Mouse (Mus musculus) midbrain, embryonic 11.5 days (tissue): ENCODE measurements around the gene Dcdc2c. TPM values are rescaled to one million over a fixed set of nuclear protein-coding genes. Genes with fewer than 3 reads are reported as not detected.
A peak's percentile ranks its signal among the peaks of the same experiment; 100 is the strongest.

Source experiments
- ATAC-seq: fragments of 200-750 bp; cut with Nextera tagmentation; 2 replicates; pipeline ENCODE4 v1.8.0; 2017; ENCODE audit warnings: moderate TSS enrichment, moderate library complexity; ENCODE audit not compliant: low FRiP score
- DNase-seq: peaks from one replicate; pipeline ENCODE4 v3.0.0; 2015; ENCODE audit warnings: low spot score; ENCODE audit errors: missing footprints
- H3K27ac ChIP-seq: fragments of 300-500 bp; sonication (generic); 2 replicates; pipeline ENCODE4 v1.5.1; 2014; ENCODE audit warnings: low read depth, low read length
- H3K27me3 ChIP-seq: fragments of 300-500 bp; sonication (generic); 2 replicates; pipeline ENCODE4 v1.6.1; 2014; ENCODE audit warnings: mild to moderate bottlenecking, low read length, moderate library complexity, mixed read lengths; ENCODE audit not compliant: control insufficient read depth, insufficient read depth
- H3K36me3 ChIP-seq: fragments of 300-500 bp; sonication (generic); 2 replicates; pipeline ENCODE4 v1.6.1; 2014; ENCODE audit warnings: mild to moderate bottlenecking, low read length, moderate library complexity, mixed read lengths; ENCODE audit not compliant: control insufficient read depth, insufficient read depth
- H3K4me1 ChIP-seq: fragments of 300-500 bp; sonication (generic); 2 replicates; pipeline ENCODE4 v1.6.1; 2014; ENCODE audit warnings: low read length; ENCODE audit not compliant: control insufficient read depth, insufficient read depth
- H3K4me2 ChIP-seq: fragments of 300-500 bp; sonication (generic); 2 replicates; pipeline ENCODE4 v1.6.1; 2014; ENCODE audit warnings: mild to moderate bottlenecking, moderate library complexity
- H3K4me3 ChIP-seq: fragments of 300-500 bp; sonication (generic); 2 replicates; pipeline ENCODE4 v1.5.1; 2014; ENCODE audit warnings: low read depth, low read length
- H3K9ac ChIP-seq: fragments of 300-500 bp; sonication (generic); 2 replicates; pipeline ENCODE4 v1.6.1; 2014; ENCODE audit warnings: low read length
- H3K9me3 ChIP-seq: fragments of 300-500 bp; sonication (generic); 2 replicates; pipeline ENCODE4 v1.6.1; 2016; ENCODE audit warnings: low read length; ENCODE audit not compliant: control insufficient read depth
- WGBS: fragments of 180-500 bp; shearing (Covaris S2); extraction: QIAGEN DNeasy Blood & Tissue Kit; methylation state at CpG from one replicate; pipeline ENCODE4 v1.1.7; 2014; 5-methylcytosine and 5-hydroxymethylcytosine counted together
- polyA plus RNA-seq: library from polyadenylated mRNA; unstranded; fragments of >200 nt; fragmentation: Nextera tagmentation; extraction: Ambion mirVana; gene quantifications from 2 replicates; pipeline ENCODE4 v1.2.1, GENCODE M21; 2014

Gene Dcdc2c
- polyA plus RNA-seq, 1 experiment from 2014 or later = 0.10 TPM

DNA sequence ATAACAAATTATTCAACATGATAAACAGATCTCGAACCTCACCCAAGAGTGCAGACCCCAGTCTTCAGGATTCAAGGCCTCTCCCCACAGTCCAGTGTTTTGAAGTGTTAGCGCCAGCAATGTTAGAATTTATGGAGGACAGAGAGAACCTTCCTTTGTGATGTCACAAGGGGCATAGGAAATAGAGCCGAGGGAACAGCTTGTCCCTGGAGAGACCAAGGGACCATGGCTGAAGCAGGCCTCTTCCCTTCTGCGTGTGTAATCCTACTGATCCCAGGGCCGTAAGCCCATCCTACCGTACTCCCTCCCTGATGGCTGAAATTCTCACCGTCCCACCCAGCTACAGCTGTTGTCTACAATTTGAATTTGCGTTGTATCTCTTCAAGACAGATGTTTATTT, 30.2 kb upstream of the Dcdc2c start, which contains the start of gene Allc:
TSS of gene Allc (minus strand) at position 101 of the 400 bp plus-strand sequence.
- 90% methylated on average over 8 of the region's 8 CpGs for WGBS
- ATAC-seq (no peak), DNase-seq (no peak)
- Histone ChIP-seq H3K4me2 (no peak within 1 kb of the TSS), H3K27me3 (no peaks in the 10 kb centered on the region), H3K36me3 (no peaks in the 10 kb centered on the region), H3K9me3 (no peaks in the 10 kb centered on the region), H3K4me1 (no peaks in the 10 kb centered on the region), H3K27ac (no peak within 1 kb of the TSS), H3K4me3 (no peak within 1 kb of the TSS), H3K9ac (no peak within 1 kb of the TSS)

DNA sequence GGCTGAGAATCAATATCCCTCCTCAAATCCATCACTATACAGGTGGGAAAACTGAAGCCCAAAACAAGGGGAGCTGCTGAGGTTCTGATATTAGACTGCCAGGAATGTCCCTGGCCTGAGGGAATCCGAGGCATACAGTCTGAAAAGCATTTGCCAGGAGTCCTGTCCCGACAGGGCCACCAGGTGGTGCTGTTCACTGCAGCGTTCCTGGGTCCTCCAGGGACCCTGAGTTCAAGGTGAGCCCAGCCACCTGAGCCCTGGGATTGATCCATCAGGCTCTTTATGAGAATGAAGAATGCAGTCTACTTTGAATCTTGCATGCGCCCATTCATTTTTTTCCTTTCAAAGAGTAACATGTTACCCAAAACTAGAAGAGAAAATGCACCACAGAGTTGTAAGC, 26.9 kb upstream of the Dcdc2c start:
- no peaks in the 10 kb centered on the region for H3K27me3 ChIP-seq
- H3K36me3 ChIP-seq = no peaks in the 10 kb centered on the region
- no peaks in the 10 kb centered on the region for H3K9me3 ChIP-seq
- no peak for ATAC-seq
- no peaks in the 10 kb centered on the region for H3K4me1 ChIP-seq
- H3K9ac ChIP-seq = no peak overlapping the region
- H3K4me3 ChIP-seq = no peak overlapping the region
- DNase-seq = peak; percentile 84
- no peak overlapping the region for H3K27ac ChIP-seq
- WGBS = 40% methylated on average over 4 of the region's 4 CpGs
- H3K4me2 ChIP-seq = no peak overlapping the region

DNA sequence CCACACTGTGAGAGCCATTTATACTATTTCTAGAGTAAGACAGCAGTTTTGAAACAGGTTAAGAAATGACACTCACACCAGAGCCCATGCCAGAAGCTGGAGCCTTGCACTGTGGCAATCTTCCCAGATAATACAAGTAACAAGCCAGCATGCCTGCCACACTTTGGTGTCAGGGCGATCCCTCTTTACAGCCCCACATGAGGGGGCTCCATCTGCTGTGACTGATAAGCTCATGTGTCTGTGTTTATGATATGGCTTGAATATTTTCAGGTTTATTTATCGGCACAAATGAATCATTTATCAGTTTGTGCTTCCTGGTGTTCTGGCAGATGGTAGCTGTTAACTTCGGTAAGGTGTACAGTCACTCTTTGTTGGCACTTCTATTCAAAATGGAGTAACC, 25.9 kb upstream of the Dcdc2c start:
- no peak overlapping the region for H3K9ac ChIP-seq
- H3K27me3 ChIP-seq = no peaks in the 10 kb centered on the region
- H3K27ac ChIP-seq = no peak overlapping the region
- ATAC-seq = no peak
- H3K4me2 ChIP-seq = no peak overlapping the region
- no peak overlapping the region for H3K4me3 ChIP-seq
- no peaks in the 10 kb centered on the region for H3K36me3 ChIP-seq
- no peaks in the 10 kb centered on the region for H3K4me1 ChIP-seq
- no peaks in the 10 kb centered on the region for H3K9me3 ChIP-seq
- 93% methylated on average over 3 of the region's 3 CpGs for WGBS
- DNase-seq = peak; percentile 12

DNA sequence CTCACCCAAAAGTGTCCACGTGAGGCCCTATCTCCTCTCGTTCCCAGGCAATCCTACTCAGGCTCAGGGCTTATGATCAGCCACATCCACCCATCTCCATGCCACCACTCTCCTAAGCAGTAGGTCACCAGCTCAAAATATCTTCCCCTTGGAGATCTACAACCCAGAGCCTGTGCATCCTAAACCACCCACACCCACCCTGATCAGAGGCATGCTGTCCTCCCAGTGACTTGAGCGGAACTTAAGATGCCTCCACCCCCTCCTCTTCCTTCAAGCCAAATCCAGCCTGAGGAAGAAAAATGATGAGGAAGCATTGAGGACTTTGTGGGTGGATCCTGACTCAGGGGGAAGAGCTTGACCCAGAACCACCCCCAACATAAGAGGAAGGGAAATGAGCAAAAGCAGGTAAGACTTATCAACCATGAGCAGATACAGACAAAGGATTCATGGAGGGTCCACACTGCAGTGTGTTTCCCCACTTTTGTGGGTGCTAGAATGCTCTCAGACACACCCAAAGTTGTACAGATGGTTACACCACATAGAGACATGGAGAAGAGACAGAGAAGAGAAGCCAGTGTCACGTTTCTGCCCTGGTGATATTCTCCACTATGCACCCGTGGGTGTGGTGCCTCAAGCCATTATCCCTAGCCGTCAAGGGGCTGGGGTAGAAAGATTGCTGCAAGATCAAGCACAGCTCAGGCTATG, 23.3 kb upstream of the Dcdc2c start:
- H3K27me3 ChIP-seq = no peaks in the 10 kb centered on the region
- H3K9me3 ChIP-seq = no peaks in the 10 kb centered on the region
- H3K9ac ChIP-seq = no peak overlapping the region
- ATAC-seq (no peak), DNase-seq (peak; percentile 12)
- H3K4me2 ChIP-seq = no peak overlapping the region
- no peak overlapping the region for H3K27ac ChIP-seq
- H3K36me3 ChIP-seq = no peaks in the 10 kb centered on the region
- no peak overlapping the region for H3K4me3 ChIP-seq
- no peaks in the 10 kb centered on the region for H3K4me1 ChIP-seq
- 76% methylated on average over 6 of the region's 6 CpGs for WGBS

DNA sequence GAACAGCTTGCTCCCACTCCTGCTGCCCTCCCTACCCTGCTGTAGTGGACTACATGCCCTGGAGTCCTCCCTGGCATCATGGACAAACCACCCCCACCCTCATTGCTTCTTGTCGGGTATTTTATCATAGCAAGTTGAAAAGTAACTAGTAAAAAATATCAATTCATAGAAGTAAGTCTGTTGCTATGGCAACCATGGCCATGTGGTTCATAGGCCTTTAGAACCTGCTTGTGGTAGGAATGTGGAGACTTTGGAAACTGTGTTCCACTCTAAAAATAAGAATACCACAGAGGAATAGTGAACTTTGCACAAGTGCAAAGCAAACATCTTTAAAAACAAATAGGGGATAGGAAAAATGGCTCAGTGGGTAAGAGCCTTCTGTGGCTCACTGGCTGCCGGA, 20.0 kb upstream of the Dcdc2c start:
- Histone ChIP-seq H3K9me3 (no peaks in the 10 kb centered on the region), H3K4me3 (no peak overlapping the region), H3K36me3 (no peaks in the 10 kb centered on the region), H3K27me3 (no peaks in the 10 kb centered on the region), H3K4me2 (no peak overlapping the region), H3K4me1 (no peaks in the 10 kb centered on the region), H3K9ac (no peak overlapping the region), H3K27ac (no peak overlapping the region)
- DNase-seq = peak; percentile 66
- no peak for ATAC-seq
- WGBS = 88% methylated on average over 2 of the region's 2 CpGs

DNA sequence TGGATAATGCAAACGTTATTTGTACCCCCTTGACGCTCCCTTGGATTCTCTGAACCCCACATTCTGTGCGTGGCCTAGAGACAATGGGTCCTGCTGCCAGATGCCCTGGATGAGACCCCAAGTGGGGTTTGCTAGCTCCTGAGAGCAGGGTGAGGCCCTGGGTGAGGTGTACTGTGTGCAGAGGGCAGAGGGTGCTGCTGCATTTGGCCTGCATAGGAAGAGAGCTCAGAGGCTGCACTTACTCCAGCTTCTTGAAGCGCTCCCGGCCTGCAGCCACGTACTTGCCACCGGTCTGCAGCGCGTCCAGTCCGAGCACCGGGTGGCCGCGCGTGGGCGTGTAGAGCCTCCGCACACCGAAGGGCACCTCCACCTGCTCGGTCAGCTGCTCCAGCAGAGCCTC, 424 bp downstream of the Dcdc2c start:
- Histone ChIP-seq H3K9ac (no peak overlapping the region), H3K36me3 (no peaks in the 10 kb centered on the region), H3K4me3 (no peak overlapping the region), H3K4me1 (no peaks in the 10 kb centered on the region), H3K9me3 (no peaks in the 10 kb centered on the region), H3K27ac (no peak overlapping the region), H3K4me2 (no peak overlapping the region), H3K27me3 (no peaks in the 10 kb centered on the region)
- 71% methylated on average over 18 of the region's 18 CpGs for WGBS
- ATAC-seq = no peak
- DNase-seq = no peak

DNA sequence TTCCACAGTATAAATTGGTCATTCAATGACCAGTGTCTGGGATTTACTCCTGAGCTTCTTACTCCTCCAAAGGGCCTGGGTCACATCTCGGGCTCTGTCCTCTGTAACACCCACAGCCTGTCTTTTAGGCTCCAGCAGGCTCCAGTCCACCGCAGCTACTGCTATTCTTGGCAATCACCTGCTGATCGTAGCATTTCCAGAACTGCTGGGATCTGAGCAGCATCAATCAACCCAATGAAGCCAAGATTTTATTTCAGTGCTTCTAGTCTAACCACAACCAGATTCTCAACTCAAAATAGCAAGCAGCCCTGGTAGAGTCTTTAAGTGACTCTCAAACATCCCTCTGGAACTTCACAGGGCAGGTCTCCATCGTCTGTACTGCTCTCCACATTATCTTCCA, 3.3 kb downstream of the Dcdc2c start:
- no peak for ATAC-seq
- Histone ChIP-seq H3K9ac (no peak overlapping the region), H3K27ac (no peak overlapping the region), H3K36me3 (no peaks in the 10 kb centered on the region), H3K9me3 (no peaks in the 10 kb centered on the region), H3K27me3 (no peaks in the 10 kb centered on the region), H3K4me3 (no peak overlapping the region), H3K4me1 (no peaks in the 10 kb centered on the region), H3K4me2 (no peak overlapping the region)
- 62% methylated on average over 4 of the region's 4 CpGs for WGBS
- no peak for DNase-seq

DNA sequence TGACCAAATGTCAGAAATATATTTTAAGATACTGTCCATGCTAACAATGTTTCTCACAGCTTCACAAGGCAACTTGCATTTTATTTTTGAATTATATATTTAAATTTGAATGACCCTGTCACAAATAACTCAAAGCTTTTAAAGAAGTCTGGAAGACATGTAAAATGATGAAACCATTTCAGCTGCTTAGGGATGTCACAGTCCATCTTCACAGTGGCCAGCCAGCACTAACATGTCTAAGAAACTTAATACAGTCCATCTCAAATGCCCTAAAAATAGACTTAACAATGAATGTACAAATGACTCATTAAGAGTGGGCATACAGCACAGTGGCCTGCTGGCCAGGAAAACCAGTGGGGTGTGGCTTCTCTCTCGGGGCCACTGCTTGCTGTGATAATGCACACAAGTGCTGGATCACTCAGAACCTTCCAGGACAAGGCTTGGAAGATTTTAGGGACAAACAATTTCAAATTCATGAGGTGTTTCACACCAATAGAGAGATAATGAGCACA, 37.9 kb downstream of the Dcdc2c start:
- H3K27ac ChIP-seq = no peak overlapping the region
- no peaks in the 10 kb centered on the region for H3K4me1 ChIP-seq
- ATAC-seq = no peak
- WGBS = 73% methylated on average over 1 of the region's 1 CpGs
- no peak overlapping the region for H3K9ac ChIP-seq
- H3K27me3 ChIP-seq = no peaks in the 10 kb centered on the region
- peaks cover 4% of the 10 kb centered on the region; the same call in 1 of the 2 replicates for H3K9me3 ChIP-seq
- no peaks in the 10 kb centered on the region for H3K36me3 ChIP-seq
- H3K4me3 ChIP-seq = no peak overlapping the region
- H3K4me2 ChIP-seq = no peak overlapping the region
- no peak for DNase-seq

DNA sequence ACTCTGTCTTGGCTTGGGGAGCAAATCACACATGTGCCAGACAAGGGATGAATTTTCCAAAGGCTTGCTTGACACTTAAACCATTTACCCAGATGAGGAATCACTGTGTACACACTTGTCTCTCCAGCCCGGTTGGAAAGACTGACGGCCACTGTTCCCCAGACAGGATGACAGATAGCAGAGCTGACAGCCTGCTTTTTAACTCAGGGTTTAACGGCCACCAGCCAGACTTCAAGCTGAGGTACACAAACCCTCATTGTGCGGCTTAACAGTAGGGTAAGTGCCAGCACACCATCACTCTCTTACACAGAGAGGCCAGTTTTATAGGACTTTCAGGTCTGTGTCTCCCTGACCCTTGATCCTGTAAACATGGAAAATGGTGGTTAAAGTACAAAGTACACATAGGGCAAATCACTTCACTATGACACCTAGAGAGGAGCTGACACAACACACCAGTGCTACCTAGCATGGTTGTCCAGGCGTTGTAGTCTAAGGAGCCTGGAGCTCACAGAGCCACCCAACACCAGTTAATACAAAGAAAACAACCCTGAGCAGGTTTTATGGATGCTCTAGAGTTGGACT, 42.4 kb downstream of the Dcdc2c start:
- 67% methylated on average over 5 of the region's 5 CpGs for WGBS

More for the DNA sequence above, 42.4 kb downstream of the Dcdc2c start:
- no peaks in the 10 kb centered on the region for H3K27me3 ChIP-seq
- H3K4me3 ChIP-seq = no peak overlapping the region
- H3K9me3 ChIP-seq = peaks cover 4% of the 10 kb centered on the region; the same call in 1 of the 2 replicates
- H3K9ac ChIP-seq = no peak overlapping the region
- ATAC-seq (no peak), DNase-seq (no peak)
- H3K36me3 ChIP-seq = no peaks in the 10 kb centered on the region
- no peak overlapping the region for H3K4me2 ChIP-seq
- no peaks in the 10 kb centered on the region for H3K4me1 ChIP-seq
- H3K27ac ChIP-seq = no peak overlapping the region
